Mouse (Mus musculus) ovary, adult 2 months (tissue): ENCODE results near the gene Pet117. TPM values are rescaled to one million over a fixed set of nuclear protein-coding genes. Genes with fewer than 3 reads are reported as not detected.

ENCODE experiments used
- polyA plus RNA-seq: library from polyadenylated mRNA; depleted of rRNA; stranded (reverse); fragments of >200 nt; gene quantifications from 2 replicates; pipeline ENCODE4 v1.2.3, GENCODE M21; 2012; rRNA removed

Pet117 gene
- not detected in 2 replicates for polyA plus RNA-seq

DNA sequence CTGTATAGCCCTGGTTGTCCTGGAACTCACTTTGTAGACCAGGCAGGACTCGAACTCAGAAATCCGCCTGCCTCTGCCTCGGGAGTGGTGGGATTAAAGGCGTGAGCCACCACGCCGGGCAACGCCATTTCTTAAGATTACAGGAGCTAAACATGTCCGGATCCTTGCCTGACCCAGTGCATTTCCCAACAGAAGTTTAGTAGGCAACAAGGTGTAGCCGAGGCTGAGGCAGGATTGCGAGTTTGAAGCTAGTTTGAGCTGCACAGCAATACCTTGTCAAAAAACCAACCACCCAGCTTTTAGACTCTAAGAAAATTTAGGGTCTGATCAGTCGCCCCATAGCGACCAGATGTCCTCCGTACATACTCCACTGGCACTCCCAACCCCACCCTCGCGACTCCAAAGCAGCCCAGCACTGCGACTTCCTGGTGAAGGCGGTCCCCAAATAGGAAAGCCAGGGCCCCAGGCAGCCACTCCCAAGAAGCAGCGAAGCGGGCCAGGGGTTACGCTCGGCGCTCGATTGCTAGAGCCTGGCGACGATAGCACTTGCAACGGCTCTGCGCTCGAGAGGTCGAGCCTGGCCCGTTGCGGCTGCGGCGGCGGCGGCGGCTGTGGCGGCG lies at the start of gene Pet117, which contains the start of gene Kat14:
TSS of gene Pet117 (plus strand) at position 597 of the 620 bp plus-strand sequence.
TSS of gene Kat14 (plus strand) at position 584 of the 620 bp plus-strand sequence.

DNA sequence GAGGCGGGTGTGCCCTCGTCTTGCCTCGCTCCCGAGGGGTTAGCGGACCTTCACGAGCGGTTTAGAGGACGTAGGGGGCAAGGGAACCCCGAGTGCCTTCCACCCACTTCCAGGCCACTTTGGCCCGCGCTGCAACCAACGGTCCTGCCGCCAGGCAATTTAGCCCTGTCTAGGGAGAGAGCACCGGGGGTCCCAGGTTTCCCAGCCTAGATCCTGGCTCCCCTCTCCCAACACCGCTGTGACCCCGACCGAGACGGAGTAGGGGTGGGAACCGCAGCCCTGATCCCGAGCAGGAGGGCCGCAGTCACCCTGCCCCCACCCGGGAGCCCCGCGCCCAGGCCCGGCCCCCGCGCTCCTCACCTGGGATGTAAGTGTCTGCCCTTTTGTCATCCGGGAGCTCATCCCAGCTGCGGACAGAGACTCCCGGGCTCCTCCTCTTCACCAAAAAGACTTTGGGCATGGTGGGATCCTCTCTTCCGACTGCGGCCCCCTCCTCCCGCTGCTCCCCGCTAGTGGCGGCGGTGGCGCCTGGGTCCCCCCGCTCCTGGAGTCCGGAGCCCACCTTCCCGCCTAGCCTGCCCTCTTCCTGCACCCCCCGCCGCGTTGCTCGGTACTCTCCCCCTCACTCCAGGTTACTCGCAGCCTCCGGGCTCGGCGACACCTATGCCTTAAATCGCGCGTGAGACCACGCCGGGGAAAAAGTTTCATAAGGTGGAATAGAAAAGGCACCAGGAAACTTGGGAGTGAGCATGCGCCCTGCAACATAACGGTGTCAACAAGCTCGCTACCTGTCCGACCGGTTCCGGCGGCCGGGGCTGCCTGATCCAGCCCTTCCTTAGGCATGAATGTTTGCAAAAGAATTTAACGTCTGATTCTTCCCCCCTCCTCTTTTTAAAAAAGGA lies 37.1 kb upstream of the Pet117 start, which contains the start of gene Ovol2:
TSS of gene Ovol2 (minus strand) at position 746 of the 902 bp plus-strand sequence.

Other genes starting within 250 kb of the Pet117 start
- gene Mgme1, start 98.3 kb upstream of the Pet117 start, polyA plus RNA-seq, result 4.2 and 6.6 TPM in 2 replicates
- gene Snx5, start 98.1 kb upstream of the Pet117 start, polyA plus RNA-seq, result 65.2 and 80.5 TPM in 2 replicates
- 2.2 and 4.3 TPM in 2 replicates for gene Ovol2, start 36.9 kb upstream of the Pet117 start, polyA plus RNA-seq
- 29.9 and 33.3 TPM in 2 replicates for gene Kat14, start within 50 bp of the Pet117 start, polyA plus RNA-seq
- gene Dzank1, start 158.4 kb downstream of the Pet117 start, polyA plus RNA-seq, result 1.7 and 1.8 TPM in 2 replicates
- gene Polr3f, start 158.7 kb downstream of the Pet117 start, polyA plus RNA-seq, result 5.3 and 6.8 TPM in 2 replicates
- 16.7 and 22.1 TPM in 2 replicates for gene Rbbp9, start 181.9 kb downstream of the Pet117 start, polyA plus RNA-seq
- 58.1 and 67.9 TPM in 2 replicates for gene Sec23b, start 187.2 kb downstream of the Pet117 start, polyA plus RNA-seq
- 1.8 and 2.9 TPM in 2 replicates for gene Smim26, start 225.1 kb downstream of the Pet117 start, polyA plus RNA-seq
- gene Dtd1, start 230.9 kb downstream of the Pet117 start, polyA plus RNA-seq, result 12.9 and 13.9 TPM in 2 replicates